ENCODE assay signal across 11 mouse cellular contexts in the genomic region with DNA sequence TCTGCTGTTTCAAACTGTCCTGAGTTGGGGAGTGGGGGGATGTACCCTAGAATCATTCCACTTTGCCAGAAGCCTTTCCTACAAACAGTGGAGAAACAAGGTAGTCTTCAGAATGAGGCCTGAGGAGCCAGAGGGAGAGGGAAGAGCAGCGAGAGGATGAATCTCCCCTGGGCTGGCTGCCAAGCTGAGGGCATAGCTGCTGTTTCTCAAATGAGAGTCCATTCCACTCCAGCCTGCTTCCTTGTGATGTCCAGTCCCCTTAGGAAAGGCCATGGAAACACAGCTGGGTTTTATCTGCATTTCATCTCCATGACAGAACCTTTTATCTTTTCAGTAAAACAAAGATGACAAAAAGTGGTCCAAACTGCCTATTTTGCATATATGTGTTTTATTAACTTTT.
A peak's percentile ranks its signal among the peaks of the same experiment; 100 is the strongest.
DNase-seq lines count a peak whose midpoint lies in the region; ATAC-seq and TF ChIP-seq lines count a peak whose summit lies in the region.
"Had no signal": no experiment of that assay in that cellular context is flagged by ENCODE, and none has a peak within 500 bp of the region (broad histone marks: within the 10 kb centered on the region; RNA-seq: fewer than 3 reads in every experiment).

No protein-coding gene starts in this region.

- no peaks in the 10 kb centered on the region for H3K36me3 ChIP-seq in midbrain, postnatal 0 days (ENCODE audit: insufficient read depth, low read length)
- no peaks in the 10 kb centered on the region for H3K36me3 ChIP-seq in midbrain, embryonic 16.5 days (ENCODE audit: control insufficient read depth, insufficient read depth, low read length)
- H3K36me3 ChIP-seq: liver, embryonic 13.5 days; midbrain, embryonic 10.5 days had no signal

- ATAC-seq in midbrain, postnatal 0 days (ENCODE audit: low FRiP score): no peak
- no peak for ATAC-seq in midbrain, embryonic 16.5 days
- ATAC-seq: inflammation-experienced regulatory T-cells, adult 6 months had no signal

- WGBS in midbrain, postnatal 0 days: 30% methylated on average over 1 of the region's 1 CpGs
- 24% methylated on average over 1 of the region's 1 CpGs for WGBS in midbrain, embryonic 16.5 days

- no peak overlapping the region for H3K4me3 ChIP-seq in midbrain, postnatal 0 days (ENCODE audit: low read depth, low read length)
- no peak overlapping the region for H3K4me3 ChIP-seq in midbrain, embryonic 16.5 days (ENCODE audit: low read depth, low read length)
- H3K4me3 ChIP-seq: liver, embryonic 13.5 days; midbrain, embryonic 10.5 days had no signal

- no peak for TF ChIP-seq CTCF in midbrain, postnatal 0 days (IDR thresholded peaks at IDR 0.05)

- no peak overlapping the region for H3K4me2 ChIP-seq in midbrain, postnatal 0 days (ENCODE audit: low read depth, low read length, poor library complexity, severe bottlenecking)
- no peak overlapping the region for H3K4me2 ChIP-seq in midbrain, embryonic 16.5 days (ENCODE audit: low read length)
- H3K4me2 ChIP-seq: liver, embryonic 13.5 days had no signal

- no peaks in the 10 kb centered on the region for H3K27me3 ChIP-seq in midbrain, postnatal 0 days (ENCODE audit: insufficient read depth, low read length)
- no peaks in the 10 kb centered on the region for H3K27me3 ChIP-seq in midbrain, embryonic 16.5 days (ENCODE audit: control insufficient read depth, insufficient read depth, low read depth, low read length)
- H3K27me3 ChIP-seq: liver, embryonic 13.5 days had no signal

- peak; percentile 82 for DNase-seq in heart, adult 11 months
- DNase-seq in heart, postnatal 25 days (ENCODE audit: low spot score): no peak
- DNase-seq in midbrain, postnatal 0 days (ENCODE audit: low spot score): peak; percentile 49
- DNase-seq in adrenal gland, postnatal 10 days: peak; percentile 69
- DNase-seq in lung, postnatal 36 days: peak; percentile 23
- no peak for DNase-seq in c-Kit-positive CD71-positive TER-119-positive erythroid progenitor cells, embryonic 14.5 days (ENCODE audit: low spot score)
- DNase-seq: cerebellum, adult 2 months; liver, embryonic 13.5 days had no signal

- no peak overlapping the region for H3K27ac ChIP-seq in midbrain, postnatal 0 days (ENCODE audit: low read depth, low read length)
- no peak overlapping the region for H3K27ac ChIP-seq in midbrain, embryonic 16.5 days (ENCODE audit: low read length)
- H3K27ac ChIP-seq: liver, embryonic 13.5 days; midbrain, embryonic 10.5 days had no signal

- H3K9me3 ChIP-seq in midbrain, postnatal 0 days (ENCODE audit: low read length): no peaks in the 10 kb centered on the region
- no peaks in the 10 kb centered on the region for H3K9me3 ChIP-seq in midbrain, embryonic 16.5 days (replicated peaks; ENCODE audit: control insufficient read depth, low read length, poor library complexity, severe bottlenecking)
- H3K9me3 ChIP-seq: liver, embryonic 13.5 days; midbrain, embryonic 10.5 days had no signal

- no peak overlapping the region for H3K9ac ChIP-seq in midbrain, postnatal 0 days (replicated peaks; ENCODE audit: low read length, poor library complexity, severe bottlenecking)
- no peak overlapping the region for H3K9ac ChIP-seq in midbrain, embryonic 16.5 days (ENCODE audit: low read depth, low read length)
- H3K9ac ChIP-seq: liver, embryonic 13.5 days had no signal

- intact Hi-C loops in heart, postnatal 25 days (cut with DNase I): loop anchor here (5.0 kb wide), 1 partner anchor 34 kb away; no protein-coding TSS in a partner anchor

- no peaks in the 10 kb centered on the region for H3K4me1 ChIP-seq in midbrain, postnatal 0 days (ENCODE audit: insufficient read depth, low read length)
- H3K4me1 ChIP-seq in midbrain, embryonic 16.5 days (ENCODE audit: control insufficient read depth, insufficient read depth, low read length): peaks cover 5% of the 10 kb centered on the region; the same call in 1 of the 2 replicates
- H3K4me1 ChIP-seq: liver, embryonic 13.5 days had no signal

Comparison
In these comparisons a context has a peak if more than half of its experiments do, and no peak if none do; other contexts are left out.
1. DNase-seq: peak in heart, adult 11 months (single experiment), midbrain, postnatal 0 days (single experiment), adrenal gland, postnatal 10 days (single experiment) and lung, postnatal 36 days (single experiment); none in heart, postnatal 25 days (single experiment) and c-Kit-positive CD71-positive TER-119-positive erythroid progenitor cells, embryonic 14.5 days (single experiment).